Mouse (Mus musculus) thymus, postnatal 4 days (tissue): ENCODE measurements around the gene Ap2a2.

Experiments
- DNase-seq: peaks from one replicate; pipeline ENCODE4 v3.0.0; 2021

Gene Ap2a2

GRCm38 (mm10) chr7:141561682-141562391, at the start of gene Ap2a2:
Ap2a2 (plus strand) TSS chr7:141562173.
- DNase-seq: peak; percentile 95

- no peak for DNase-seq
Observed at GRCm38 (mm10) chr7:141517638-141518037, 44.3 kb upstream of the Ap2a2 start.

- no peak for DNase-seq
Observed at GRCm38 (mm10) chr7:141518296-141518695, 43.7 kb upstream of the Ap2a2 start.

GRCm38 (mm10) chr7:141518926-141519325, 43.0 kb upstream of the Ap2a2 start:
- no peak for DNase-seq

- DNase-seq: no peak
Observed at GRCm38 (mm10) chr7:141519795-141520194, 42.2 kb upstream of the Ap2a2 start.

- no peak for DNase-seq
Observed at GRCm38 (mm10) chr7:141523007-141523406, 39.0 kb upstream of the Ap2a2 start.

GRCm38 (mm10) chr7:141524271-141524670, 37.7 kb upstream of the Ap2a2 start:
- no peak for DNase-seq

- peak; percentile 81 for DNase-seq
Observed at GRCm38 (mm10) chr7:141524760-141525579, 37.0 kb upstream of the Ap2a2 start.

GRCm38 (mm10) chr7:141525580-141525925, 36.4 kb upstream of the Ap2a2 start:
- no peak for DNase-seq

GRCm38 (mm10) chr7:141535570-141535969, 26.4 kb upstream of the Ap2a2 start:
- no peak for DNase-seq

GRCm38 (mm10) chr7:141538852-141539555, 23.0 kb upstream of the Ap2a2 start:
- DNase-seq: peak; percentile 17

- peak; percentile 98 for DNase-seq
Observed at GRCm38 (mm10) chr7:141539556-141540311, 22.2 kb upstream of the Ap2a2 start, which contains the start of gene Chid1. Chid1 (minus strand) TSS chr7:141539857.

- DNase-seq: peak; percentile 22
Observed at GRCm38 (mm10) chr7:141540312-141541081, 21.5 kb upstream of the Ap2a2 start.

GRCm38 (mm10) chr7:141541681-141542080, 20.3 kb upstream of the Ap2a2 start:
- DNase-seq: no peak

- DNase-seq: no peak
Observed at GRCm38 (mm10) chr7:141542588-141542987, 19.4 kb upstream of the Ap2a2 start.

- DNase-seq: no peak
Observed at GRCm38 (mm10) chr7:141544654-141545053, 17.3 kb upstream of the Ap2a2 start.

GRCm38 (mm10) chr7:141549432-141550061, 12.4 kb upstream of the Ap2a2 start:
- DNase-seq: no peak

GRCm38 (mm10) chr7:141550464-141550863, 11.5 kb upstream of the Ap2a2 start:
- DNase-seq: no peak

GRCm38 (mm10) chr7:141558329-141558776, 3.6 kb upstream of the Ap2a2 start:
- DNase-seq: no peak

GRCm38 (mm10) chr7:141558946-141559345, 3.0 kb upstream of the Ap2a2 start:
- no peak for DNase-seq

GRCm38 (mm10) chr7:141559726-141560325, 2.1 kb upstream of the Ap2a2 start:
- DNase-seq: no peak
